Mouse (Mus musculus) adrenal gland, postnatal 14 days (tissue): Measurements from ENCODE around the gene Tas1r3. TPM values are rescaled to one million over a fixed set of nuclear protein-coding genes. Genes with fewer than 3 reads are reported as not detected.

ENCODE experiments used
- microRNA-seq, 2 experiments: library from miRNA; unstranded; fragments of <30 nt; microRNA quantifications; one replicate each; pipeline ENCODE4 v1.2.0; 2021
- total RNA-seq: library from RNA; stranded (reverse); gene quantifications from 2 replicates; pipeline ENCODE4 v1.2.3, GENCODE M21; 2021

The Tas1r3 gene
- total RNA-seq, 1 experiment from 2014 or later, result 0.19 TPM

Small RNA genes lying within 50 kb of the gene (microRNA-seq; reads per million reads assigned to microRNA genes)
- 0 reads per million in 2 experiments for gene Gm22991

Other genes starting within 250 kb of the Tas1r3 start
- gene Cdk11b, start 238.5 kb downstream of the Tas1r3 start, total RNA-seq, result 56.4 and 59.3 TPM in 2 replicates
- not detected in 2 replicates for gene Gm10563, start 218.0 kb downstream of the Tas1r3 start, total RNA-seq
- 10.0 and 11.5 TPM in 2 replicates for gene Mmp23, start 210.0 kb downstream of the Tas1r3 start, total RNA-seq
- gene Mib2, start 194.2 kb downstream of the Tas1r3 start, total RNA-seq, result 38.5 and 41.6 TPM in 2 replicates
- gene Fndc10, start 169.0 kb downstream of the Tas1r3 start, total RNA-seq, result 34.8 and 45.9 TPM in 2 replicates
- 94.3 and 97.0 TPM in 2 replicates for gene Ssu72, start 158.6 kb downstream of the Tas1r3 start, total RNA-seq
- gene Tmem240, start 128.6 kb downstream of the Tas1r3 start, total RNA-seq, result 0.79 and 1.2 TPM in 2 replicates
- gene Atad3a, start 102.3 kb downstream of the Tas1r3 start, total RNA-seq, result 117 and 127 TPM in 2 replicates
- gene Vwa1, start 88.7 kb downstream of the Tas1r3 start, total RNA-seq, result 5.2 and 5.5 TPM in 2 replicates
- gene Tmem88b, start 77.5 kb downstream of the Tas1r3 start, total RNA-seq, result 0.79 and 0.82 TPM in 2 replicates
- not detected in 2 replicates for gene Ankrd65, start 72.9 kb downstream of the Tas1r3 start, total RNA-seq
- 194 and 200 TPM in 2 replicates for gene Mrpl20, start 60.5 kb downstream of the Tas1r3 start, total RNA-seq
- gene Ccnl2, start 50.9 kb downstream of the Tas1r3 start, total RNA-seq, result 106 and 112 TPM in 2 replicates
- gene Aurkaip1, start 32.1 kb downstream of the Tas1r3 start, total RNA-seq, result 136 and 148 TPM in 2 replicates
- gene Mxra8, start 23.7 kb downstream of the Tas1r3 start, total RNA-seq, result 40.6 and 44.3 TPM in 2 replicates
- 54.8 and 66.4 TPM in 2 replicates for gene Dvl1, start 16.0 kb downstream of the Tas1r3 start, total RNA-seq
- 18.4 and 21.6 TPM in 2 replicates for gene Cptp, start 6.1 kb upstream of the Tas1r3 start, total RNA-seq
- 26.4 and 32.5 TPM in 2 replicates for gene Ints11, start 6.2 kb upstream of the Tas1r3 start, total RNA-seq
- gene Pusl1, start 28.4 kb upstream of the Tas1r3 start, total RNA-seq, result 30.8 and 33.9 TPM in 2 replicates
- 20.3 and 25.6 TPM in 2 replicates for gene Acap3, start 28.5 kb upstream of the Tas1r3 start, total RNA-seq
- gene Ube2j2, start 80.5 kb upstream of the Tas1r3 start, total RNA-seq, result 76.3 and 78.4 TPM in 2 replicates
- gene C1qtnf12, start 99.0 kb upstream of the Tas1r3 start, total RNA-seq, result 94.0 and 105 TPM in 2 replicates
- 5.8 and 6.5 TPM in 2 replicates for gene B3galt6, start 129.3 kb upstream of the Tas1r3 start, total RNA-seq
- 209 and 225 TPM in 2 replicates for gene Sdf4, start 129.5 kb upstream of the Tas1r3 start, total RNA-seq
- gene Tnfrsf4, start 150.5 kb upstream of the Tas1r3 start, total RNA-seq, result 0.56 and 3.4 TPM in 2 replicates
- 2.4 TPM in 1 of 2 replicates, not detected in the other for gene Tnfrsf18, start 162.8 kb upstream of the Tas1r3 start, total RNA-seq
- 0.70 TPM in 1 of 2 replicates, not detected in the other for gene Ttll10, start 196.1 kb upstream of the Tas1r3 start, total RNA-seq
- 10.4 and 12.7 TPM in 2 replicates for gene 9430015G10Rik, start 246.6 kb upstream of the Tas1r3 start, total RNA-seq